Mouse (Mus musculus) kidney, postnatal 36 days (tissue): Measurements from ENCODE around the gene Syce2.
A peak's percentile ranks its signal among the peaks of the same experiment; 100 is the strongest.

Source experiments
- DNase-seq, 2 experiments: peaks; one replicate each; pipeline ENCODE4 v3.0.0; 2021 to 2022; ENCODE audit warnings: mixed read lengths in 2 of 2

The Syce2 gene

DNA sequence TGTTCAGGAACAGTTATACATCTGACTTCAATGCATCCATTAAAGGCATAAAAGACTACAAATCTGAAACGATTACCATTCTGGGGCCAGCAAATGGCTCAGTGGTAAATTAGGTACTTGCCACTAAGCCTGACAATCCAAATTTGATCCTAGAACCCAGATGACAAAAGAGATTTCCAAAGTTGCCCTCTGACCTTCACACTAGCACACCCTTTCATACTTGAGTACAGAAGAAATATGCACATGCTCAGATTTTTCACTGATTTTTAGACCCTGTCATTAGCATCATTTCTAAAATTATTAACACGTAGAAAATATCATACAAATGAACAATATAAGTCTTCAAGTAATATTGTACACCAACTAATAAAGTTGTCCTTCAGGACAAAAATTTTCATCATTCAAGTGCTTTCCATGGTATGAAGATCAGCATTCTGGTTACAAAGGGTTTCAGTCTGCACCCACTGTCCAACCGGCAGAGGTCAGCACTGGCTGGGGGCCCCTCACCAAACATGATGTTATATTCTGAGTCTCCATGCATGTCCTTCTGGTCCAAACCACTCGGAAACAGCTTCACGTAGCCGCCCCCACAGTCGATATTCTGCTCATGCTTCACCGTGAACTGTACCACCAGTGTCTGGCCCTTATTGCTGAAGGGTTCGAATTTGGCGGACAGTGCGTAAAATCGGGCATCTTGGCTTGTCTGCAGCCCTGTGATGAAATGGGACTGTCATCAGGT is 26.4 kb upstream of the Syce2 start:
- peak; percentile 36 to 67 for DNase-seq

DNA sequence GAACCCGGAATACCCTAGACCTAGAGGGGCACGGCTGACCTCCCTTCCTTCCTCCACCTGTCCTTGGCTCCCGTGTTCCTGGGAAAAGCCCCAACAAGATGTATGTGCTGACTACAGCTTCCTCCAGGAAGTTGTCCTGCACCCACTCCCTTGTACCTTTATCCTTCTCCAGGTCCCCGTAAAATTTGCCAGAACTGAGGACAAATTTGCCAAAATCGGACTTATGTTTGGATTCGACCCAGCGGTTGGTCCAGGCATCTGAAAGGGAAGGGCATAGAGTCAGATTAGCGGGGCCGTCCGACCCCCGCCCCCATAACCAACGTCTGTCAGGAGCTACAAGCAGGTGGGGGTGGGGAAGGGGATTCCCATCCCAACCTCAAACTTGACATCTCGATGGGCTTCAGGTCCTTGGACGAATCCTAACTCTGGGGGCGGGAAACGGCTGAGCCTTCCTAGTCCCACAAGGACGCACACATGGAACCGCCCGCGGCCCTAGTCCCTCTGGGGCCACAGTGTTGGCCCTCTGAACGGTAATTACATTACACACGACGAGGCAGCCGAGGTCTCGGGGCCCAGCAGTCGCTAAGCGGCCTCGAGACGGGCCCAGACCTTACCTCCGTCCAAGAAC is 25.7 kb upstream of the Syce2 start:
- no peak for DNase-seq

DNA sequence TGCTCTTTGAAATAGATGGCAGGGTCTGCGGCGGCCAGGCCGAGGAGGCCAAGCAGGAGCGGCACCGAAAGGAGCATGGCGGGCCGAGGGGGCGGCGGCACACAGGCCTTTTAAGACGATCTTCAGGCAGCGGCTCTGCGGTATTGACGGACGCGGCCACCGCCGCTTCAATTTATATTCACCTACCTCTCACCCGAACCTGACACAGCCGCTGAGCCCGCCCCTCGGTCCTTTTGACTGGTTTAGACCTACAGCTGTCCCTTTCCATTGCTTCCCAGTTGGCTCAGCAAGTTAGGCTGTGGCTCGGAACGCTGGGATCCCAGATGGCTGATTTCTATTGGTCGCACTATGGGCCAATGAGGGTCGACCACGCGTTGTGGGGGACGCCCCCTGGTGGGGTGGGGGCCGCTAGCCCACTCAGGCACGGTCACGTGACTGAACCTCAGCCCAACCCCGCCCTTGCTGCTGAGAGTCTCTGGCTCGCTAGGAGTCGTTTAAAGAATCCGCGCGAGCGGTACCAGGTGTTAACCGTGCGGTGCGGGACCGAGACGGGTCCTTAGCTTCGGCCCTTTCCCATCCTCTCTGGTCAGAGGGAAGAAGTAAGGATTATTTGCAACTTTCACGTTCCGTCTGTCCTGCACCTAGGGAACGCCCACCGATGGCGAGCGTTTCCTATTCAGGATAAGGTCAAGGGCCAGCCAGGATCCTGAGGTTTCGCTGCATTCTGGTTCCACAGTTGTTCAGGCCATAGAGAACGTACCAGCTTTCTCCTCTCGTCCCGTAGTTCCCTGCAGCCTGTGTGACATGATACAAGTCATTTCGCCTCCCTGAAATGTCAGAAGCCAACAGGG is 25.0 kb upstream of the Syce2 start, which contains the start of gene Calr:
TSS of gene Calr (minus strand) at position 213 of the 851 bp plus-strand sequence.
- DNase-seq, result peak; percentile 99 to 100

DNA sequence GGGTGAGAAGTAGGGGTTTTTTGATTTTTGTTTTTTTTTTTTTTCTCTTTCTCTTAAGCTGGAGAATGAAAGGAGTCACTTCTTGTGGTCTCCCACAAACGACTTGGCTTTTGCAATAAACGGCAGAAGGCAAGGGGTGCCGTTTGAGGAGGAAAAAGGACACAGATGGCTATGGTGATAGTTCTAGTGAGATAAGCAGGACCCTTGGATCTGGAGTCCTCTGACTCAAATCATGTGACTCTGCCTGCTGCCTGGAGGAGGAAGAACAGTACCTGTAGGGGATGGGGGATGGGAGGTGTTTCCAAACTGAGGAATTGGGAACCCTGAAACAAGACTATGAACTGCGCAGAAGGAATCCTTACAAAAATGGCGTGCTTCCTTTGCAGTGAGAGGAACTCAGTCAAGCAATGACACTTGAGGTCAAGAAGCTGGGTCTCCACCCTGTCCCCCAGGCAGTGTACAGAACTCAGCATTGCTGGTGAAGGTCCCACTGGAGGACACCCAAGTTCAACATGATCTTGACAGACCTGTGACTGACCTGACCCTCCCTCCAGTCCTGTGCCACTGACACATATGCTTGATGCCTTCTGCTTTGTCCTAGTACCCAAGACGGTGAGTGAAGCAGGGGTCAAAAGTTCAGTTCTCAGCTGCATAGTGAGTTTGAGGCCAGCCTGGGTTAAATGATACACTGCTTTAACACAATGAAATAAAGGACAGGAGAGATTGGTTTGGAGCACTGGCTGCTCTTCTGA is 24.1 kb upstream of the Syce2 start:
- DNase-seq, result peak in 1 of 2 experiments; percentile 13

DNA sequence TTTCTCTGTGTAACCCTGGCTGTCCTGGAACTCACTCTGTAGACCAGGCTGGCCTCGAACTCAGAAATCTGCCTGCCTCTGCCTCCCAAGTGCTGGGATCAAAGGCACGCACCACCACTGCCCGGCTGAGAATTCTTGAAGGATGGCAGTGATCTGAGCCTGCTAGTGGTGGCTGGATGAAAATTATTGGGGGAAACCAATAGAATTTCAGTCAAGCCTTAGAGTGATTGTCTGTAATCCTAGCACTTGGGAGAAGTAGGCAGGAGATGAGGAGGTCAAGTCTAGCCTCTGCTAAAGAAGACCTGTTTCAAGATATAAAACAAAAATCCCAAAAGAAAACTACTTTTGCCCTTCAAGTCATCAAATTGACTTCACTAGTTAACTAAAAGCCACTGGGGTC is 15.5 kb upstream of the Syce2 start:
- no peak for DNase-seq

DNA sequence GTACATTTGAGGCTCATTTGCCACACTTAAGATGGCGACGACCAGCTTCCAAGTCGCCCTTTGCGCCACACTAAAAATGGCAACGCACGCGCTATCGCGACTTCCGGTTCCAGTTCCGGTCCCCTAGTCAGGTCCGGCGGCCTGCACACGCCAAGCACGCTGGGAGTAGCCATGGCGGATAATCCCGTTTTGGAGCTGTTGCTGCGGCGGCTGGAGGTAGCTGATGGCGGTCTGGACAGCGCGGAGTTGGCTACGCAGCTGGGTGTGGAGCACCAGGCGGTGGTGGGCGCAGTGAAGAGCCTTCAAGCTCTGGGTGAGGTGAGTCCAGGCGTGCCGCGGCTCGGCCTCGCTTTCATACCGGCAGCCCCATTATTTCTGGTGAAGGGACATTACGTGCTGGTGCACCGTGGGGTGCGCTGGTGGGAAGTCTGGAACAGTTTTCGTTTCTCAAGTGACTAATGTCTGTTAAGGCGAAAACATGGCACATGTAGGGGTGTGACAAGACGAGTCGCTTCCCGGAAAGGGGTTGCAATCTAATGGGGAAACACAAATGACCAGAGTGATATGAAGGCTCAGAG is 15.0 kb upstream of the Syce2 start, which contains the start of gene Farsa:
TSS of gene Farsa (plus strand) at position 126 of the 578 bp plus-strand sequence.
- peak; percentile 94 to 95 for DNase-seq

DNA sequence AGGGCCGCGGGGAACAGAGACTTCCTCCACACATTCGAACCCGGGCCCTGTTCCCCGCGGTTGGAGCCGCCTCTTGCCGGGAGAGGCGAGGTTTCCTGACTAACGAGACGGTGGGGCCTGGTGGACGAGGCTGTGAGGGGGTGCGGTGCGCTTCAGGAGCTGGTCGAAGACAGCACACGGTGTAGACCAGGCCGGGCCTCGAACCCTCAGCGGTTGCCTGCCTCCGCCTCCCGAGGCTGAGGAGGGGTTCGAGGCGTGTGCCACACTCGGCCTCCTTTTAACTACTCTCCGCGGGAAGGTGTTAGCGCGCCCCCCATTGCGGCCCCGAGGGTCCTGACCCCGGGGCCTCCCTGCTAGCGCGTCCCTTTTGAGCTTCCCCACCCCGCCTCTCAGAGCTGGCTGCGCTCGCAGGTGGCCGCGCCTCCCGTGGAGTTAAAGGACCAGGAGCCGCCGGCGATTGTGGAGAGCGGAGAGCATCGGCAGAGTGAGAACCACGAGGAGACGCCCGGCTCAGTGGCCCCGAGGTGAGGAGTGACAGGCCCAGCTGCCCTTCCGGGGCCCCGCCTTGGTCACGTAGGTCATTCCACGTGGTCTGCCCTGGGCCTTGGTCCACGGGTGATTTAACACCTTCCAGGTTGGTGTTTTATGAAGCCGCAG is 526 bp downstream of the Syce2 start:
- DNase-seq, result peak; percentile 34 to 72

DNA sequence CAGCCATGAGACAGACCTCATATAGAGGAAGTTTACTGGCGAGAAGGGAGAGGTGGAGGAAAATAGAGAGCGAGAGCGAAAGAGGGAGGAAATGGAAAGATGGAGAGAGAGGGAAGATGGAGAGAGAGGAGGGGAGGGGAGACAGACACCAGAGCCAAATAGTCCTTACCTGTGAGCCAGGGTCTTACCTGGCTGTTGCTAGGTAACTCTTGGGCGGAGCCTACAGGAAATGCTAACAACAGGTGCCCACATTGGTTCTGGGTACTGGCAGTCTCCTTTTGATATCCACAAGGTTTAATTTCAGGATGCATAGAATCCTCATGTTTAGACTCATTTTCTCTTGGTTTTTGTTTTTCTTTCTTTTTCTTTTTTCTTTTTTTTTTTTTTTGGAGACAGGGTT is 1.1 kb downstream of the Syce2 start:
- no peak for DNase-seq

DNA sequence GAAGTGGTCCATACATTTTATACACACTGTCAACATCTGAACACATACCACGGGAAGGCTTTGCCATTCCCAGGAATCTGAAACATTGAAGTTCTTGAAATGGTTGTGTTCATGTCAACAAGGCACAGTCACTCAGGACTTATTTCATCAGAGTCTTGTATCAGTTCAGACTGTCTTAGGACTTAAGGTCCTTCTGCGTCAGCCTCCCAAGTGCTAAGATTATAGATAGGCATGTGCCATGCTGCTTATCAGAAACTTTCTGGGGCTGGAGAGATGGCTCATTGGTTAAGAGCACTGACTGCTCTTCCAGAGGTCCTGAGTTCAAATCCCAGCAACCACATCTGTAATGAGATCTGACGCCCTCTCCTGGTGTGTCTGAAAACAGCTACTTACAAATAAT is 2.4 kb downstream of the Syce2 start:
- DNase-seq, result no peak

DNA sequence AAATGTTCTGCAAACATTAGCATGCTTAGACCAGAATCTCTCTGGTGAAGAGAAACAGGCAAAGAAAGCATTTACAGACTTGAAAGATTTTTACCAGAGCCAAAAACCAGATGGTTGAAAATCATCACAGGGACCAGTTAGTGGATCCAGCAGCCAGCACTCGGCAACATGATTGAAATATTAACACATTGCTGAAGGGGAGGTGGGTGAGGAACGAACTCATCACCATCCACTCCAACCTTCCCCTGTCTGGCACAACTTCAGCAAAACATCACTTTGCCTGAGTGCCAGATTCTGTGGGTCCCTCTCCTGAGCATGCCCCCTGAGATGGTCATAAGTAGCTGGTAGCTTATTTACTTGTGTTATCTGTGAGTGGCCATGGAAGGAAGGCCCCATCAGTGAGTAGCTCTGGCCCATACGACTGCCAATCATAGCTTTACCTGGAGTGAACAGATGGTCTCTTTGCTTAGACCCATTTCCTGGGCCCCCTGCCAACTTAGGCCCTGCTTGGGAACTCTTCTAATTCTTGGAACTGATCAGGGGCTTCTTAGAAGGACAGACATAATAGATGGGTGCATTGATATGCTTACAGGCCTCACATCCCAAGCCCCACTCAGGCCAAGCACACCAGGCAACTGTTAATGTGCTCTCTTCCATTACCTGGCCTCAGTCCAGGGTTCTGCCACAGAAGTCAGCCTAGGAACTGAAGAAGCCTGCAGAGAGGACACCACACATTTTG is 5.6 kb downstream of the Syce2 start:
- no peak for DNase-seq

DNA sequence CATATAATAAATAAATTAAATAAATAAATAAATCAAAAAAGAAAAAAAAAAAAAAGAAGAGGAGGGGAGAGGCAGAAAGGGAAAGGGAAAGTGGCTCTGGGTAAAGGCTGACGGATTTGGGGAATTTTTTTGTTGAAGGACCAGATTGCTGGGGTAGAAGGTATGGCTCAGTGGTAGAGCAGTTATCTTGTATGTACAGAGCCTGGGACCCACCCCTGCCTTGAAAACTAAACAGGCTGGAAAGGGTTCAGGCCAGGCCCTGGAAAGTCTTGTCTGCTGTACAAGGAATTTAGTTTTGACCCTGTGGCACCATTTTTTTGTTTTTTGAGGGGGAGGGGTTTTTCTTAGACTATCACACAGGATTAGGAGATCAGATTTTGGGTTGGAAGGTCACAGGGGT is 7.0 kb downstream of the Syce2 start:
- DNase-seq, result no peak

DNA sequence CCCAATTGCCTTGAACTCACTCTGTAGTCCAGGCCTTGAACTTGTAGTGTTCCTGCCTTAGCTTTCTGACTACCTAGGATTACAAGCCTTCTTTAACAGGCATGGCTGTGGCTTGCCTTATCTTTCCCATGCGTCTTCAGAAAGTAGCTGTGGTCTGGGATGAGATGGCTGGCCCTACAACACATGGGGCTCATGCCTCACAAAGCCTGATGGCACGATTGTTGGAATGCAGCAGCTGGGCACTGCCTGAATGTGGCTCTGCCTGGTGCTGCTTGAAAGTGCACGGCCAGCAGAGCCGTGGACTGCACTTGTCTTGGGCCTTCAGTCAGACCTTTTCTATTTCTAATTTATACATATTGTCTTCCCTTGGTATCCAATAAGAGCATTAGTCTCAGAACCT is 12.8 kb downstream of the Syce2 start:
- DNase-seq, result no peak

DNA sequence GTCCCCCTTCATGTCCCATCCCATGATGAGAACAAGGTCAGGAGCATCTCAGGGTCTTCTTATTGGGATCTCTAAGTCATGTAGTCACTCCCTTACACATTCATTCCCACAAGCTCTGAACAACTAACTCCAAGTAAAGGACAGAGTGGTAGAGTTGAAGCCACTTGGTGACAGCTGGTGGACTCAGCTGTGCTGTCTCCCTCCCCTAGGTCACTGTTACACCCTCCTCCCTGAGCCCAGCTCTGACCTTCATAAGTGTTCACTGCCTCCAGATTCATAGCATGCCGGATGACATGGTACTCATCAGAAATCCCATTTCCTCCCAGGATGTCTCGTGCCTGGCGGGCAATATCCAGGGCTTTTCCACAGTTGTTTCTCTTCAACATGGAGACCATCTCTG is 16.4 kb downstream of the Syce2 start:
- no peak for DNase-seq

DNA sequence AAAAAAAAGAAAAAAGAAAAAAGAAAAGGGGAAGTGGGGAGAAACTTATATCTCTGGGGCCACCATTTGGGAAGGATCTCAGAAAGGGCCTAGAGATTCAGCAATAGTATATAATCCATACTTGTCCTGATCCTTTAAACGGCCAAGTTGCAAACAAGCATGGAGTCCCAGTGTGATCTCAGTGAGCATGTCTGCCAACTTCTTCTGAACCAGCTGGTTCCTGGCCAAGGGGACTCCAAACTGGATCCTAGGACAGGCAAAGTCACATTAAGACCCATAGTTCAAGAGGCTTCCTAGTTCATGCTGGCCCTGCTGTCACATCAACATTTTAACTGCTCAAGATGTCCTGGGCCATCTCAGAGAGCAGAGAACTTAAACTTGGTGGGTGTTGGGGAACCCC is 17.2 kb downstream of the Syce2 start:
- no peak for DNase-seq

DNA sequence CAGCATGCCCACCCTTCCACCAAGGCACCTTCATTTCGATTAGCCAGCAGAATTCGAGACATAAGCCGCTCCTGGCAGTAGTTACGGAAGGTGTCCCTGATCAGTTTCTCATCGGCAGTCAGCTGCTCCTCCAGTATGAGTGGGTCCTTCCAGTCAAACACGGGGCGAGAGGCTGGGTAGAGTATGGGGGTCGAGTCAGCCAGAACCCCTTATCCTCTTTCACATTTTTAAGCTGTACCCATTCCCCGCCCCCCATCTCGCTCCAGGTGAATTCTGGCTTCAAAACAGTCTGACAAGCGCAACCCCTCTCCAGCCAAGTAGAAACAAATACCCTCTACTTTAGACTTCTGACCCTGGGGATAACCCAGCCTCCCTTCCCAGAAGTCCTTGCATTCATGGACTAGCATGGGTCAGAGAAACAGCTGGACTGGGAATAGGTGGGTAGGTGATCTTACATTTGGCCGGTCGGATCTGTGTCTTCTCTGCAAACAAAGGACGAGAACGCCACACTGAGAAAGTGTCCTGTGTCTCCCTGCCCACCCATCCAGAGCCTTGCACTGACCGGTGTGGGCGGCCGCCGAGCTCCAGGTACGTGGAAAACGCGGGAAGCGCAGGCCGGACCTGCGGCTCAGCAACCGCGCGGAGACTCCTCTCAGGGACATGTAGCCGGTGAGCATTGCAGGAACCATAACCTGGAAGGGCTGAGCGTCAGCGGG is 21.2 kb downstream of the Syce2 start:
- DNase-seq, result peak; percentile 71 to 80

DNA sequence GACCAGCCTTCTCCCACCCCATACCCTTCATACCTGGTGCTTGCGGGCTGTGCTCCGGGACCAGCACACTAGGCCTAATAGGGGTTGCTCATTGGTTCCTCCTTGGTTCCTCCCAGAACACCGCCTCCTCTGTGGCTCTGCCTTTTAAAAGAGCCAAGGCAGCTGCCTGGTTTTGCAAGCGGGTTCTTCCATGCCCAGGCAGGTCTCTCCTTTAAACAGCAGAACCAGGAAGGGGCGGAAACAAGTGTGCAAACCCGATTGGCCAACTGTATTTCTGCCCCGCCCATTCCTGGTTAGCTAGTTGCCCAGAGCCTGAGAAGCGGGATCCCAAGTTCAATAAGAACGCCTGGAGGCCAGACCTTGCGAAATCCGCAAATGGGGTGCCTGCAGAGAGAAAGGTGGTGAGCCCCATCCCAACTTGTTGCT is 21.8 kb downstream of the Syce2 start, which contains the start of gene Gcdh:
TSS of gene Gcdh (minus strand) at position 213 of the 426 bp plus-strand sequence.
- peak; percentile 94 to 99 for DNase-seq

DNA sequence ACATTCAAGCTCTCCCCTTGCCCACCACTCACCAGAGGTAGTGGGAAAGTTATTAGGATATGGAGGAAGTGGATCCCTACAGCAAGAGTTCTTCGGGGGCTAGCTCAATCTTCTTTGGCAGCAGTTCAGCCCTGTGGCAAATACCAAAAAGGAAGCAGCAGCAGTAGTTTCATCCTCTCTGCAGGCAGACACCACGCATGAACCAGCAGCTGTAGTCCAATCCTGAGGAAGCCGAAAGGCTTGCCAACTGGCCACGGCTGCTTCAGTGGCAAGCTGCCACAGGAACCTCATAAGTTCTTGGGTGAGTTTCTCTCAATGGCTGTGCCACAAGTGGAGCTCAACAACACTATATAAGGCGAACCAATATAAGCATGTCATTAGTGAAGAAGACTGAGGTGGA is 24.1 kb downstream of the Syce2 start:
- no peak for DNase-seq

DNA sequence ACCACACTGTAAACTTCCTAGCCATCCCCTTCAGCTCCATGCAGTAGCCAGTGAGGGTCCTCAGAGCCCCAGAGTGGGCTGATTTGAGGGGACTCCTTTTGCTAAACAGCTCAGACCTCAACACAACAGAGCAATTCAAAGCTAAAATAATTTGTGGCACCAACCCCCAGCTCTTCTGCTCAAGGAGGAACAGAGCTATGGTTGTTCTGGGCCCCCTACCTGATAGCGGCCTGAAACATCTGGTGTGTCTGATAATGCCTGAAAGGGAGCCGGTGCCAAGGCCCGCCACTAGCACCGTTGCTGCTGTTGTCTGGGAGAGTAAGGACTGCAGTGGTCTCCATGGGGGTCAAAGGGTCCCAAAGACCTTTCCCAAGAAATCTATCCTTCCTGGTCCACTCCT is 29.2 kb downstream of the Syce2 start:
- no peak for DNase-seq

DNA sequence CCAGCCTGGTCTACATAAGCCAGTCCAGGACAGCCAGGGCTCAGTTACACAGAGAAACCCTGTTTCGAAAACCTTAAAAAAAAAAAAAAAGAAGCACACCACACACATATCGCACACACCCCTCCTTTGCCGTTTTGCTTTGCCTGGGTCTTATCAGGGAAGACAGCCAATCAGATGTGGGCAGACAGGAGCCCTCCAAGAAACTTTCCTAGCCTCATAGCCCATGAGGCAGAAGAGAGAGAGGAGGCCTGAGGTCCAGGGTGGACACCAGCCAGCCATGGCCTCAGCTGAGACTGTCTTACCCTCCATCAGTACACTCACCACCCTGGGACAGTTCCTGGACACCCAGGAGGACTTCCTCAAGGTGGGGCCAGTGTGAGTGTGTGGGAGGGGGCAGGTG is 29.8 kb downstream of the Syce2 start, which contains the start of gene Klf1:
TSS of gene Klf1 (plus strand) at position 177 of the 400 bp plus-strand sequence.
- no peak for DNase-seq

DNA sequence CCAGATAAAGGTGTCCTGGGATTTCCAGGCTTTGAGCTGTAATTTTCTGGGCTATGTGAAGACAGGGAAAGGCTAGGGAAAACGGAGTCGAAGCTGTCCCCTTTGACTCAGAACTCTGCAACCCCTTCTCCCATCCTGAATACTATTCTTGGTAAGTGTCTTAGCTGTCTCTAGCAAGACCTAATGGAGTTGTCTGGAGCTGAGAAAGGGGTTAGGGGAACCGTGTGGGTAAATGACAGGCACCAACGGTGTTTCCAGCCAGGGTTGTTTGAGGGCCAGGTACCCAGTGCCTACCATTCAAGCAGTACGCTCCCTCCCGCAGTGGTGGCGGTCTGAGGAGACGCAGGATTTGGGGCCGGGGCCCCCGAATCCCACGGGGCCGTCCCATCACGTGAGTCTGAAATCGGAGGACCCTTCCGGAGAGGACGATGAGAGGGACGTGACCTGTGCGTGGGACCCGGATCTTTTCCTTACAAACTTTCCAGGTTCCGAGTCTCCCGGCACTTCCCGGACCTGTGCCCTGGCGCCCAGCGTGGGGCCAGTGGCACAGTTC is 30.5 kb downstream of the Syce2 start:
- DNase-seq, result no peak
